15 mouse cellular contexts compared by ENCODE assay signal in genomic region chr13:38582768-38583167, GRCm38 (mm10). TPM values are rescaled to one million over a fixed set of nuclear protein-coding genes. Genes with fewer than 3 reads are reported as not detected.
A peak's percentile ranks its signal among the peaks of the same experiment; 100 is the strongest.
DNase-seq lines count a peak whose midpoint lies in the region; ATAC-seq and TF ChIP-seq lines count a peak whose summit lies in the region.
"Had no signal": no experiment of that assay in that cellular context is flagged by ENCODE, and none has a peak within 500 bp of the region (broad histone marks: within the 10 kb centered on the region; RNA-seq: fewer than 3 reads in every experiment).

No protein-coding gene starts in this region.

- WGBS in kidney, postnatal 0 days: 64% methylated on average over 3 of the region's 3 CpGs
- 72% methylated on average over 3 of the region's 3 CpGs for WGBS in kidney, embryonic 15.5 days

- H3K36me3 ChIP-seq in kidney, postnatal 0 days (ENCODE audit: insufficient read depth, low read length): no peaks in the 10 kb centered on the region
- H3K36me3 ChIP-seq in kidney, embryonic 15.5 days: no peaks in the 10 kb centered on the region
- H3K36me3 ChIP-seq: embryonic facial prominence, embryonic 15.5 days; forebrain, embryonic 15.5 days; liver, embryonic 13.5 days had no signal

- intact Hi-C loops in heart, postnatal 25 days (cut with DNase I): loop anchor here (5.0 kb wide), 1 partner anchor 75 kb away; no protein-coding TSS in a partner anchor

- H3K9me3 ChIP-seq in kidney, postnatal 0 days (replicated peaks; ENCODE audit: low read length): no peaks in the 10 kb centered on the region
- no peaks in the 10 kb centered on the region for H3K9me3 ChIP-seq in kidney, embryonic 15.5 days (replicated peaks)
- H3K9me3 ChIP-seq: embryonic facial prominence, embryonic 15.5 days; forebrain, embryonic 15.5 days; liver, embryonic 13.5 days had no signal

- TF ChIP-seq CTCF in kidney, postnatal 0 days (IDR thresholded peaks at IDR 0.05; ENCODE audit: low read depth): no peak

- no peak overlapping the region for H3K4me2 ChIP-seq in kidney, postnatal 0 days (ENCODE audit: low read length)
- no peak overlapping the region for H3K4me2 ChIP-seq in kidney, embryonic 15.5 days
- H3K4me2 ChIP-seq: embryonic facial prominence, embryonic 15.5 days; forebrain, embryonic 15.5 days; liver, embryonic 13.5 days had no signal

- no peaks in the 10 kb centered on the region for H3K4me1 ChIP-seq in kidney, postnatal 0 days (replicated peaks; ENCODE audit: insufficient read depth, low read length)
- H3K4me1 ChIP-seq in kidney, embryonic 15.5 days: no peaks in the 10 kb centered on the region
- H3K4me1 ChIP-seq: forebrain, embryonic 15.5 days had no signal

- ATAC-seq in kidney, postnatal 0 days (replicated peaks; ENCODE audit: low FRiP score, low read depth): no peak
- ATAC-seq in kidney, embryonic 15.5 days (replicated peaks; ENCODE audit: low FRiP score): no peak
- ATAC-seq: CD4-positive, CD25-positive, alpha-beta regulatory T cell, adult 4 months; forebrain, embryonic 15.5 days; hindbrain, postnatal 0 days had no signal

- peak; percentile 28 for DNase-seq in kidney, postnatal 0 days (ENCODE audit: low spot score)
- peak; percentile 51 to 69 for DNase-seq in heart, adult 9 months (ENCODE audit: low spot score in 2 of 2)
- peak; percentile 30 for DNase-seq in heart, postnatal 25 days (ENCODE audit: low spot score)
- DNase-seq in lung, postnatal 14 days: peak; percentile 19
- DNase-seq in thymus, postnatal 36 days: no peak
- no peak for DNase-seq in embryo, embryonic 11 days
- no peak for DNase-seq in right cerebral cortex, postnatal 36 days (ENCODE audit: low spot score in 2 of 2)
- DNase-seq: cerebellum, postnatal 25 days; gastrocnemius, postnatal 14 days; liver, embryonic 13.5 days had no signal

- H3K4me3 ChIP-seq in kidney, postnatal 0 days (replicated peaks; ENCODE audit: low read depth, low read length): no peak overlapping the region
- H3K4me3 ChIP-seq in kidney, embryonic 15.5 days (replicated peaks): no peak overlapping the region
- H3K4me3 ChIP-seq: embryonic facial prominence, embryonic 15.5 days; forebrain, embryonic 15.5 days; liver, embryonic 13.5 days had no signal

- H3K27ac ChIP-seq in kidney, postnatal 0 days: no peak overlapping the region
- H3K27ac ChIP-seq in kidney, embryonic 15.5 days: no peak overlapping the region
- H3K27ac ChIP-seq: embryonic facial prominence, embryonic 15.5 days; forebrain, embryonic 15.5 days; hindbrain, postnatal 0 days; liver, embryonic 13.5 days had no signal

- no peaks in the 10 kb centered on the region for H3K27me3 ChIP-seq in kidney, postnatal 0 days (ENCODE audit: insufficient read depth, low read length)
- no peaks in the 10 kb centered on the region for H3K27me3 ChIP-seq in kidney, embryonic 15.5 days
- H3K27me3 ChIP-seq: embryonic facial prominence, embryonic 15.5 days; forebrain, embryonic 15.5 days had no signal

- H3K9ac ChIP-seq in kidney, postnatal 0 days (ENCODE audit: low read depth, low read length): no peak overlapping the region
- no peak overlapping the region for H3K9ac ChIP-seq in kidney, embryonic 15.5 days
- H3K9ac ChIP-seq: embryonic facial prominence, embryonic 15.5 days; forebrain, embryonic 15.5 days; liver, embryonic 13.5 days had no signal

RNA-seq across cellular contexts. Expression of gene Bloc1s5, which starts 52.1 kb away (rescaled TPM):
- 21.8 and 23.5 TPM in 2 replicates for polyA plus RNA-seq in kidney, postnatal 0 days (2015; fragmentation: Nextera tagmentation; extraction: Ambion mirVana)
- polyA plus RNA-seq in kidney, embryonic 15.5 days (2015; fragmentation: Nextera tagmentation; extraction: Ambion mirVana): 20.1 and 20.5 TPM in 2 replicates
- total RNA-seq in heart, postnatal 25 days (2021): 10 to 100 TPM in 1 of 2 experiments, 1 to 10 TPM in 1; 8.9 to 10.2 TPM

RNA-seq across cellular contexts. Expression of gene Txndc5, which starts 54.1 kb away (rescaled TPM):
- 237 and 243 TPM in 2 replicates for polyA plus RNA-seq in kidney, postnatal 0 days (2015; fragmentation: Nextera tagmentation; extraction: Ambion mirVana)
- polyA plus RNA-seq in kidney, embryonic 15.5 days (2015; fragmentation: Nextera tagmentation; extraction: Ambion mirVana): 264 and 277 TPM in 2 replicates
- total RNA-seq in heart, postnatal 25 days (2021): 10 to 100 TPM; 32.3 to 37.4 TPM

Comparison
In these comparisons a context has a peak if more than half of its experiments do, and no peak if none do; other contexts are left out.
1. DNase-seq: peak in kidney, postnatal 0 days (single experiment), heart, adult 9 months (2 of 2), heart, postnatal 25 days (single experiment) and lung, postnatal 14 days (single experiment); none in thymus, postnatal 36 days (0 of 2), embryo, embryonic 11 days (single experiment) and right cerebral cortex, postnatal 36 days (0 of 2).